Mouse (Mus musculus): Measurements from ENCODE around the gene Arhgef10l. TPM values are rescaled to one million over a fixed set of nuclear protein-coding genes. Genes with fewer than 3 reads are reported as not detected.
A peak's percentile ranks its signal among the peaks of the same experiment; 100 is the strongest.

The Arhgef10l gene
- polyA plus RNA-seq, 1 experiment = 5.9 TPM

- TF ChIP-seq POLR2A (IDR thresholded peaks at IDR 0.05; ENCODE audit: control insufficient read depth, low read depth, low read length) (no peak), CTCF (IDR thresholded peaks at IDR 0.05; ENCODE audit: control insufficient read depth, insufficient read depth, insufficient replicate concordance, low read depth, low read length) (no peak)
- H3K36me3 ChIP-seq (ENCODE audit: control insufficient read depth, insufficient read depth, low read length) = no peaks in the 10 kb centered on the region
- H3K4me3 ChIP-seq (ENCODE audit: control insufficient read depth, low read depth, low read length) = no peak overlapping the region; the same call in 1 of the 2 replicates
- H3K4me1 ChIP-seq (ENCODE audit: control insufficient read depth, insufficient read depth, low read length) = no peaks in the 10 kb centered on the region; the same call in none of the 2 replicates
- H3K27me3 ChIP-seq (ENCODE audit: control insufficient read depth, insufficient read depth, low read length) = no peaks in the 10 kb centered on the region
- no peak overlapping the region for H3K27ac ChIP-seq (ENCODE audit: control insufficient read depth, insufficient read depth, low read depth, low read length)
Observed at GRCm38 (mm10) chr4:140605790-140606189, 60.0 kb downstream of the Arhgef10l start.

DNA sequence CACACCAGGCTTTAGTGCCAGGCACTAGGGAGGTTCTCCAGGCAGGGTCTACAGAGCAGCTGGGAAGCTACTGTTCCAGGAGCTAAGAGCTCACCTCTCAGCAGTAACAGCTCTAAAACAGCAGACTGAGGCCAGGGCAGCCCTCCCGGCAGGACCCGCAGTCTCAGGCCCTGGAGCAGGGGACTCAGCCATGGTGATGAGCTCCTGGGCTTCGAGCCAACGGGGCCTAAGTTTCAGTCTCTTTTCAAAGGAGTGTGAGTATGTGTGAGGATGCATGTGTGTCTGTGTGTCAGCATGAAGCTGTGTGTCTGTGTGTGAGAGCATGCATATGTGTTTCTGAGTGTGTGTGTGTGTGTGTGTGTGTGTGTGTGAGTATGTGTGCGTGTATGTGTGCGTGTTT, 60.6 kb downstream of the Arhgef10l start:
- H3K4me3 ChIP-seq (ENCODE audit: control insufficient read depth, low read depth, low read length) = peak overlapping the region; percentile 78
- no peak overlapping the region for H3K27ac ChIP-seq (ENCODE audit: control insufficient read depth, insufficient read depth, low read depth, low read length)
- no peaks in the 10 kb centered on the region for H3K27me3 ChIP-seq (ENCODE audit: control insufficient read depth, insufficient read depth, low read length)
- TF ChIP-seq CTCF (IDR thresholded peaks at IDR 0.05; ENCODE audit: control insufficient read depth, insufficient read depth, insufficient replicate concordance, low read depth, low read length) (no peak), POLR2A (IDR thresholded peaks at IDR 0.05; ENCODE audit: control insufficient read depth, low read depth, low read length) (no peak)
- H3K4me1 ChIP-seq (ENCODE audit: control insufficient read depth, insufficient read depth, low read length) = no peaks in the 10 kb centered on the region; the same call in none of the 2 replicates
- no peaks in the 10 kb centered on the region for H3K36me3 ChIP-seq (ENCODE audit: control insufficient read depth, insufficient read depth, low read length)

- Histone ChIP-seq H3K27ac (ENCODE audit: control insufficient read depth, insufficient read depth, low read depth, low read length) (no peak overlapping the region), H3K27me3 (ENCODE audit: control insufficient read depth, insufficient read depth, low read length) (no peaks in the 10 kb centered on the region), H3K36me3 (ENCODE audit: control insufficient read depth, insufficient read depth, low read length) (no peaks in the 10 kb centered on the region), H3K4me1 (ENCODE audit: control insufficient read depth, insufficient read depth, low read length) (no peaks in the 10 kb centered on the region; the same call in none of the 2 replicates), H3K4me3 (ENCODE audit: control insufficient read depth, low read depth, low read length) (peak overlapping the region; percentile 78)
- TF ChIP-seq CTCF (IDR thresholded peaks at IDR 0.05; ENCODE audit: control insufficient read depth, insufficient read depth, insufficient replicate concordance, low read depth, low read length) (no peak), POLR2A (IDR thresholded peaks at IDR 0.05; ENCODE audit: control insufficient read depth, low read depth, low read length) (no peak)
Observed at GRCm38 (mm10) chr4:140604541-140604940, 61.3 kb downstream of the Arhgef10l start.

DNA sequence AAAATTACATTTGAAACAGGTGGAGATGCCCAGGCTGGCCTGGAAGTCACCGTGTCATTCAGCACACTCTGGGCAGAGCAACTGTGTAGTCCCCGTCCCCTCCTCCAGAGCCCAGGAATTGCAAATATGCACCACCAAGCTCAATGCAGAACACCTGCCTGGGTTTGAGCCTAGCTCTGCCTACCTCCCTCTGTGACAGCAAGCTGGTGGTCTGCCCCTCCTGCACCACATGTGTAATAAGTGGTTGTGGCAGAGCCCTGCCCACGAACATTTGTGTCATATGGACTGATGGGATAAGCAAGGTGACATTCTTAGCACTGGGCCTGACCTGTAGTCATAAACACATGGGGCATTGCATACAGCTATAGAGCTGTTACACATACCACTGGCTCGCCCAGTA, 63.8 kb downstream of the Arhgef10l start:
- Histone ChIP-seq H3K36me3 (ENCODE audit: control insufficient read depth, insufficient read depth, low read length) (no peaks in the 10 kb centered on the region), H3K4me3 (ENCODE audit: control insufficient read depth, low read depth, low read length) (no peak overlapping the region), H3K27ac (ENCODE audit: control insufficient read depth, insufficient read depth, low read depth, low read length) (no peak overlapping the region), H3K27me3 (ENCODE audit: control insufficient read depth, insufficient read depth, low read length) (no peaks in the 10 kb centered on the region), H3K4me1 (ENCODE audit: control insufficient read depth, insufficient read depth, low read length) (no peaks in the 10 kb centered on the region; the same call in none of the 2 replicates)
- no peak for TF ChIP-seq POLR2A (IDR thresholded peaks at IDR 0.05; ENCODE audit: control insufficient read depth, low read depth, low read length)
- TF ChIP-seq CTCF (IDR thresholded peaks at IDR 0.05; ENCODE audit: control insufficient read depth, insufficient read depth, insufficient replicate concordance, low read depth, low read length) = no peak

DNA sequence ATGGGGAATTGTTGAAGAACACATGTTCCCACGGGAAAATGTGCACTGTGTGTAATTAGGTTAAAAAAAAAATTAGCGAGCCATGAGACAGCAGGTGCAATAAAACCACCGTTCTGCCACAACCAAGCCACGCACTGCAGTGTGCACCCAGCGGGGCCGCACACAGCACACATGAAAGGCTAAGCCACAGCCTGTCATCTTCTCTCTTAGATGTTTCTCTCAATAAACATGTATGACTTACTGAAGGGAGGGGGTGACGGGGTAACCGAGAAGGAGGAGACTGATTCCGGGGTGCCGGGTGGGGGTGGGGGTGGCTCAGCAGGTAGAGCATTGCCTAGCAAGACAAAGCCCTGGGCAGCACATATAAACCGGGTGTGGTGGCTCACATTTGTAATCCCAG, 64.7 kb downstream of the Arhgef10l start:
- H3K27ac ChIP-seq (ENCODE audit: control insufficient read depth, insufficient read depth, low read depth, low read length) = no peak overlapping the region
- TF ChIP-seq POLR2A (IDR thresholded peaks at IDR 0.05; ENCODE audit: control insufficient read depth, low read depth, low read length) (no peak), CTCF (IDR thresholded peaks at IDR 0.05; ENCODE audit: control insufficient read depth, insufficient read depth, insufficient replicate concordance, low read depth, low read length) (no peak)
- H3K36me3 ChIP-seq (ENCODE audit: control insufficient read depth, insufficient read depth, low read length) = no peaks in the 10 kb centered on the region
- H3K27me3 ChIP-seq (ENCODE audit: control insufficient read depth, insufficient read depth, low read length) = no peaks in the 10 kb centered on the region
- H3K4me1 ChIP-seq (ENCODE audit: control insufficient read depth, insufficient read depth, low read length) = no peaks in the 10 kb centered on the region; the same call in none of the 2 replicates
- H3K4me3 ChIP-seq (ENCODE audit: control insufficient read depth, low read depth, low read length) = no peak overlapping the region

- Histone ChIP-seq H3K36me3 (ENCODE audit: control insufficient read depth, insufficient read depth, low read length) (no peaks in the 10 kb centered on the region), H3K4me1 (ENCODE audit: control insufficient read depth, insufficient read depth, low read length) (no peaks in the 10 kb centered on the region; the same call in 1 of the 2 replicates), H3K4me3 (ENCODE audit: control insufficient read depth, low read depth, low read length) (no peak overlapping the region), H3K27me3 (ENCODE audit: control insufficient read depth, insufficient read depth, low read length) (no peaks in the 10 kb centered on the region), H3K27ac (ENCODE audit: control insufficient read depth, insufficient read depth, low read depth, low read length) (no peak overlapping the region)
- TF ChIP-seq CTCF (IDR thresholded peaks at IDR 0.05; ENCODE audit: control insufficient read depth, insufficient read depth, insufficient replicate concordance, low read depth, low read length) = no peak
- TF ChIP-seq POLR2A (IDR thresholded peaks at IDR 0.05; ENCODE audit: control insufficient read depth, low read depth, low read length) = no peak
Observed at GRCm38 (mm10) chr4:140598846-140599245, 67.0 kb downstream of the Arhgef10l start.

GRCm38 (mm10) chr4:140597928-140598327, 67.9 kb downstream of the Arhgef10l start:
- H3K27me3 ChIP-seq (ENCODE audit: control insufficient read depth, insufficient read depth, low read length) = no peaks in the 10 kb centered on the region
- no peak for TF ChIP-seq POLR2A (IDR thresholded peaks at IDR 0.05; ENCODE audit: control insufficient read depth, low read depth, low read length)
- H3K4me1 ChIP-seq (ENCODE audit: control insufficient read depth, insufficient read depth, low read length) = no peaks in the 10 kb centered on the region; the same call in 1 of the 2 replicates
- no peaks in the 10 kb centered on the region for H3K36me3 ChIP-seq (ENCODE audit: control insufficient read depth, insufficient read depth, low read length)
- no peak overlapping the region for H3K27ac ChIP-seq (ENCODE audit: control insufficient read depth, insufficient read depth, low read depth, low read length)
- H3K4me3 ChIP-seq (ENCODE audit: control insufficient read depth, low read depth, low read length) = no peak overlapping the region

GRCm38 (mm10) chr4:140597378-140597777, 68.4 kb downstream of the Arhgef10l start:
- no peaks in the 10 kb centered on the region for H3K27me3 ChIP-seq (ENCODE audit: control insufficient read depth, insufficient read depth, low read length)
- TF ChIP-seq POLR2A (IDR thresholded peaks at IDR 0.05; ENCODE audit: control insufficient read depth, low read depth, low read length) (no peak), CTCF (IDR thresholded peaks at IDR 0.05; ENCODE audit: control insufficient read depth, insufficient read depth, insufficient replicate concordance, low read depth, low read length) (no peak)
- H3K4me3 ChIP-seq (ENCODE audit: control insufficient read depth, low read depth, low read length) = no peak overlapping the region
- no peaks in the 10 kb centered on the region for H3K36me3 ChIP-seq (ENCODE audit: control insufficient read depth, insufficient read depth, low read length)
- no peaks in the 10 kb centered on the region for H3K4me1 ChIP-seq (ENCODE audit: control insufficient read depth, insufficient read depth, low read length)
- no peak overlapping the region for H3K27ac ChIP-seq (ENCODE audit: control insufficient read depth, insufficient read depth, low read depth, low read length)
